Mouse (Mus musculus) forebrain, embryonic 10.5 days (tissue): ENCODE measurements around the gene C1qb. TPM values are rescaled to one million over a fixed set of nuclear protein-coding genes. Genes with fewer than 3 reads are reported as not detected.

Experiments used
- DNase-seq: peaks from one replicate; pipeline ENCODE4 v3.0.0-alpha.2; 2017; ENCODE audit warnings: low spot score; ENCODE audit errors: extremely low spot score
- H3K27ac ChIP-seq: fragments of 300-500 bp; sonication (generic); 2 replicates; pipeline ENCODE4 v1.5.1; 2016; ENCODE audit warnings: mild to moderate bottlenecking
- H3K27me3 ChIP-seq: fragments of 300-500 bp; sonication (generic); 2 replicates; pipeline ENCODE4 v1.6.1; 2016; ENCODE audit warnings: mild to moderate bottlenecking; ENCODE audit not compliant: poor library complexity, severe bottlenecking
- H3K36me3 ChIP-seq: fragments of 300-500 bp; sonication (generic); replicated peaks from 2 replicates; pipeline ENCODE4 v1.6.1; 2016; ENCODE audit warnings: mild to moderate bottlenecking, moderate library complexity
- H3K4me1 ChIP-seq: fragments of 300-500 bp; sonication (generic); 2 replicates; pipeline ENCODE4 v1.6.1; 2016
- H3K4me3 ChIP-seq: fragments of 300-500 bp; sonication (generic); 2 replicates; pipeline ENCODE4 v1.5.1; 2016; ENCODE audit warnings: mild to moderate bottlenecking, moderate library complexity
- H3K9me3 ChIP-seq: fragments of 300-500 bp; sonication (generic); 2 replicates; pipeline ENCODE4 v1.6.1; 2016; ENCODE audit warnings: mild to moderate bottlenecking, moderate library complexity
- WGBS: fragments of 180-500 bp; shearing (Covaris S2); methylation state at CpG from one replicate; pipeline ENCODE4 v1.1.7; 2016; 5-methylcytosine and 5-hydroxymethylcytosine counted together
- polyA plus RNA-seq: library from polyadenylated mRNA; unstranded; fragments of >200 nt; fragmentation: Nextera tagmentation; extraction: Ambion mirVana; gene quantifications from 2 replicates; pipeline ENCODE4 v1.2.1, GENCODE M21; 2016

C1qb gene
- polyA plus RNA-seq, 1 experiment from 2014 or later = 15.1 TPM

GRCm38 (mm10) chr4:136891115-136891514, 5.1 kb upstream of the C1qb start:
- peaks cover 21% of the 10 kb centered on the region for H3K4me1 ChIP-seq
- no peaks in the 10 kb centered on the region for H3K36me3 ChIP-seq
- DNase-seq = no peak
- WGBS = 85% methylated on average over 4 of the region's 4 CpGs
- peaks cover 47% of the 10 kb centered on the region for H3K27me3 ChIP-seq
- no peak overlapping the region for H3K4me3 ChIP-seq
- H3K9me3 ChIP-seq = no peaks in the 10 kb centered on the region
- H3K27ac ChIP-seq = no peak overlapping the region

GRCm38 (mm10) chr4:136889981-136890380, 4.0 kb upstream of the C1qb start:
- 94% methylated on average over 15 of the region's 15 CpGs for WGBS
- peaks cover 35% of the 10 kb centered on the region for H3K27me3 ChIP-seq
- H3K36me3 ChIP-seq = no peaks in the 10 kb centered on the region
- DNase-seq = no peak
- no peak overlapping the region for H3K4me3 ChIP-seq
- no peaks in the 10 kb centered on the region for H3K9me3 ChIP-seq
- H3K27ac ChIP-seq = no peak overlapping the region
- H3K4me1 ChIP-seq = peaks cover 11% of the 10 kb centered on the region

- DNase-seq = no peak
- Histone ChIP-seq H3K9me3 (no peaks in the 10 kb centered on the region), H3K27me3 (peaks cover 13% of the 10 kb centered on the region; the same call in 1 of the 2 replicates), H3K27ac (no peak overlapping the region), H3K36me3 (no peaks in the 10 kb centered on the region), H3K4me1 (no peaks in the 10 kb centered on the region), H3K4me3 (no peak overlapping the region)
- 76% methylated on average over 5 of the region's 5 CpGs for WGBS
Measured at GRCm38 (mm10) chr4:136887714-136888113, 1.7 kb upstream of the C1qb start.

GRCm38 (mm10) chr4:136878601-136879000, 7.4 kb downstream of the C1qb start:
- Histone ChIP-seq H3K4me3 (no peak overlapping the region), H3K27me3 (no peaks in the 10 kb centered on the region; the same call in 1 of the 2 replicates), H3K4me1 (no peaks in the 10 kb centered on the region), H3K27ac (no peak overlapping the region), H3K36me3 (no peaks in the 10 kb centered on the region), H3K9me3 (no peaks in the 10 kb centered on the region)
- no peak for DNase-seq
- 24% methylated on average over 5 of the region's 5 CpGs for WGBS

GRCm38 (mm10) chr4:136878171-136878570, 7.8 kb downstream of the C1qb start:
- no peak overlapping the region for H3K4me3 ChIP-seq
- no peaks in the 10 kb centered on the region for H3K36me3 ChIP-seq
- no peak for DNase-seq
- no peaks in the 10 kb centered on the region for H3K4me1 ChIP-seq
- WGBS = 53% methylated on average over 8 of the region's 8 CpGs
- no peaks in the 10 kb centered on the region; the same call in 1 of the 2 replicates for H3K27me3 ChIP-seq
- no peak overlapping the region for H3K27ac ChIP-seq
- H3K9me3 ChIP-seq = no peaks in the 10 kb centered on the region

- H3K27me3 ChIP-seq = no peaks in the 10 kb centered on the region; the same call in 1 of the 2 replicates
- H3K27ac ChIP-seq = no peak overlapping the region
- no peaks in the 10 kb centered on the region for H3K4me1 ChIP-seq
- peak; percentile 51 for DNase-seq
- H3K4me3 ChIP-seq = no peak overlapping the region
- H3K9me3 ChIP-seq = no peaks in the 10 kb centered on the region
- H3K36me3 ChIP-seq = no peaks in the 10 kb centered on the region
- WGBS = 26% methylated on average over 7 of the region's 7 CpGs
Measured at GRCm38 (mm10) chr4:136876971-136877370, 9.0 kb downstream of the C1qb start.

- Histone ChIP-seq H3K27me3 (no peaks in the 10 kb centered on the region; the same call in 1 of the 2 replicates), H3K27ac (no peak overlapping the region), H3K4me3 (no peak overlapping the region), H3K9me3 (no peaks in the 10 kb centered on the region), H3K4me1 (no peaks in the 10 kb centered on the region), H3K36me3 (no peaks in the 10 kb centered on the region)
- WGBS = 95% methylated on average over 14 of the region's 14 CpGs
- no peak for DNase-seq
Measured at GRCm38 (mm10) chr4:136875012-136875411, 11.0 kb downstream of the C1qb start.

GRCm38 (mm10) chr4:136868371-136868770, 17.6 kb downstream of the C1qb start:
- no peaks in the 10 kb centered on the region for H3K9me3 ChIP-seq
- H3K27ac ChIP-seq = peak overlapping the region; percentile 5; the same call in 1 of the 2 replicates
- no peaks in the 10 kb centered on the region for H3K36me3 ChIP-seq
- peaks cover 20% of the 10 kb centered on the region for H3K27me3 ChIP-seq
- no peak for DNase-seq
- WGBS = 89% methylated on average over 6 of the region's 6 CpGs
- H3K4me1 ChIP-seq = peaks cover 51% of the 10 kb centered on the region
- no peak overlapping the region for H3K4me3 ChIP-seq

GRCm38 (mm10) chr4:136867690-136868345, 18.2 kb downstream of the C1qb start:
- DNase-seq = no peak
- peaks cover 56% of the 10 kb centered on the region for H3K4me1 ChIP-seq
- H3K9me3 ChIP-seq = no peaks in the 10 kb centered on the region
- 0 out of 2 replicates have a peak overlapping the region, but pooled peaks have one; percentile 26 for H3K27ac ChIP-seq
- H3K27me3 ChIP-seq = peaks cover 25% of the 10 kb centered on the region
- H3K36me3 ChIP-seq = no peaks in the 10 kb centered on the region
- WGBS = 16% methylated on average over 12 of the region's 12 CpGs
- H3K4me3 ChIP-seq = peak overlapping the region; percentile 4; the same call in 1 of the 2 replicates

- Histone ChIP-seq H3K4me1 (peaks cover 79% of the 10 kb centered on the region), H3K36me3 (no peaks in the 10 kb centered on the region), H3K27me3 (peaks cover 42% of the 10 kb centered on the region), H3K4me3 (peak overlapping the region; percentile 31), H3K27ac (peak overlapping the region; percentile 87), H3K9me3 (no peaks in the 10 kb centered on the region)
- WGBS = 60% methylated on average over 5 of the region's 5 CpGs
- DNase-seq = no peak
Measured at GRCm38 (mm10) chr4:136865531-136865930, 20.5 kb downstream of the C1qb start.

- H3K36me3 ChIP-seq = no peaks in the 10 kb centered on the region
- peaks cover 42% of the 10 kb centered on the region for H3K27me3 ChIP-seq
- H3K27ac ChIP-seq = peak overlapping the region; percentile 87
- peaks cover 82% of the 10 kb centered on the region for H3K4me1 ChIP-seq
- H3K4me3 ChIP-seq = peak overlapping the region; percentile 31
- peak; percentile 90 for DNase-seq
- 0 out of 2 replicates have a peak, but pooled peaks cover 1% of the 10 kb centered on the region for H3K9me3 ChIP-seq
- WGBS = 8% methylated on average over 15 of the region's 15 CpGs
Measured at GRCm38 (mm10) chr4:136864751-136865470, 21.1 kb downstream of the C1qb start.

GRCm38 (mm10) chr4:136863517-136863916, 22.5 kb downstream of the C1qb start:
- Histone ChIP-seq H3K4me1 (peaks cover 91% of the 10 kb centered on the region), H3K36me3 (no peaks in the 10 kb centered on the region), H3K9me3 (0 out of 2 replicates have a peak, but pooled peaks cover 3% of the 10 kb centered on the region), H3K27me3 (peaks cover 42% of the 10 kb centered on the region), H3K4me3 (no peak overlapping the region), H3K27ac (peak overlapping the region; percentile 87)
- 56% methylated on average over 9 of the region's 9 CpGs for WGBS
- no peak for DNase-seq

- H3K4me1 ChIP-seq = peaks cover 80% of the 10 kb centered on the region
- no peaks in the 10 kb centered on the region for H3K36me3 ChIP-seq
- H3K9me3 ChIP-seq = 0 out of 2 replicates have a peak, but pooled peaks cover 3% of the 10 kb centered on the region
- WGBS = 71% methylated on average over 2 of the region's 2 CpGs
- H3K27ac ChIP-seq = peak overlapping the region; percentile 87
- DNase-seq = no peak
- peaks cover 42% of the 10 kb centered on the region for H3K27me3 ChIP-seq
- H3K4me3 ChIP-seq = no peak overlapping the region
Measured at GRCm38 (mm10) chr4:136862411-136862810, 23.6 kb downstream of the C1qb start.
